Mouse (Mus musculus) left cerebral cortex, postnatal 25 days (tissue): ENCODE results near the gene Arid5b. TPM values are rescaled to one million over a fixed set of nuclear protein-coding genes. Genes with fewer than 3 reads are reported as not detected.

Experiments used
- DNase-seq, 2 experiments: peaks; one replicate each; pipeline ENCODE4 v3.0.0; 2022; ENCODE audit warnings: low spot score in 2 of 2, mixed read lengths in 1 of 2
- intact Hi-C: fragments of 180-260 bp; cut with DNase I; formaldehyde crosslinking; loops from one replicate; pipeline ENCODE4 v1.15.1; 2025
- total RNA-seq, 2 experiments: library from RNA; stranded (reverse); gene quantifications; 2 replicates each; pipeline ENCODE4 v1.2.3; 2021

The Arid5b gene
- total RNA-seq, 2 experiments from 2014 or later = 27.8 to 29.7 TPM

DNA sequence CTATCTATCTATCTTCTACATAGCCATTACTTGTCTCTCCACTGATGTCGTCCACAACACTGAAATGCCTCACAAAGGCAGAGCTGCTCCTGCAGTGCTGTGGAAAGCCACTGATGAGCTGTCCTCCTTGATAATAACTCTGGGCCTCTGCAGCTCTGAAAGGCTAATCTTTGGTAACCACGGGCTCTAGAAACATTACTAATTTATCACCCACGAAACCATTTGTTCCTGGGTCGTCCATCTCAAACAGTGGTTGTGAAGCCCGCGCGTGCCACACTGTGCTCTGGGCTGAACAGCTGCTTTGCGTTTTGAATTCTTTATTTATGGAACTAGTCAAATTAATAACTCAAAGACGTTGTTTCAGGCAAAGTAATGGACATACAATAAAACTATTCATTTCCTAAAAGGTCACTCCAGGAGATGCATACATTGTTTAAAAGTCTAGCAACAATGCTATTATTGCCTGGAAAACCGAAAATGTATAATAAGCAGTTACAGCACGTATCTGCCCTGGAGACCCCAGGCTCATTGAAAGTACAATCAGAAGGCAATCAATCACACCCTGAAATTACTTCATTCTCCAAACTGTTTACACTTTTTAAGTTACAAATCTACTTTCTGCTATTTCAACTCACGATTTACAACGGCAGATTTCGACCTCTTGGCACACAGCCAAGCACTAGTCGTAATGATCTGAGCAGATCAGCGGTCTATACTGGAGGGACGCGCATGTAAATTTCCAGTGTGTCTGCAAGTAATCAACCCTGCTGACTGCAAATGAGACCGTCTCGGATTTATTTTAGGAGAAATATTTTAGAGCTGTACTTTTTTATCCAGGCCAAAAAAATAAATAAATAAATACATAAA, 70.5 kb downstream of the Arid5b start:
- intact Hi-C loops = no loop called here
- no peak for DNase-seq

DNA sequence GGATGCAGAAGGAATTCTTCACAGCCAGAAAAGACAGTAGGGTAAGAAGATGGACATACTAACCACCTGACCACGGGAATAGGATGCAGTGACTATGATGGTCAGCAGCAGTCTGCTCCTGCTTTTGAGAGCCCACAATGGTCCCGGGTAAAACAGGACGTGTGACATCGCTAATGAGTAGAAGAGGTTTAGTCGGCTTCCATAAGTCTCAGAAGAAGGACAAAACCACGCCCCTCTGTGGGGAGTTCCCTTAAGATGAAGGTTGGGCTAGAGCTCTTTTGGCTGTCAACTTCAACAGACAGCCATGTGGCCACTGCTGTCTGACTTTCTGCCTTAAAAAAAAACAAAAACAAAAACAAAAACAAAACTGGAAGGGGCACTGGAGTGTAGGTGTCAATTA, 74.1 kb downstream of the Arid5b start:
- intact Hi-C loops = no loop called here
- DNase-seq = no peak

DNA sequence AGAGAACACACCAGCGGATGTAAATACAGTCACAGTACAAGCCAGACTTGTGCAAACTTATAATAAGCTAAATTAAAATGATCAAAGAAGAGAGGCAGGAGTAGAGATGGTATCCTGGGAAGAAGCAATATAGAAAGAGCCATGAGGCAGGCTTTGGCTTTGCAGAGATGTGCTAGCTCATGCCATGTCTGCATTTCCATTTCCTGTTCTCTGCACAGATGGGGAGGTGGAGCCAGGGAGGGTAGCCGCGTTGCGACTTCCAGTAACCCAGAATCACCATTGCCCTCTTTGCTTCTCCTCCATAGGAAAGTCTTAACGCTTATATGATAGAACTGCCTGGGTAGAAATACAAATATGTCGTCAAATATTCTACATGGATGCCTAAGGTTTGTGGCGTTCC, 74.7 kb downstream of the Arid5b start:
- intact Hi-C loops = no loop called here
- DNase-seq = no peak

- DNase-seq = no peak
- intact Hi-C loops = no loop called here
Observed at GRCm38 (mm10) chr10:68203322-68203721, 75.2 kb downstream of the Arid5b start.

GRCm38 (mm10) chr10:68199440-68199839, 79.1 kb downstream of the Arid5b start:
- intact Hi-C loops = no loop called here
- no peak for DNase-seq

DNA sequence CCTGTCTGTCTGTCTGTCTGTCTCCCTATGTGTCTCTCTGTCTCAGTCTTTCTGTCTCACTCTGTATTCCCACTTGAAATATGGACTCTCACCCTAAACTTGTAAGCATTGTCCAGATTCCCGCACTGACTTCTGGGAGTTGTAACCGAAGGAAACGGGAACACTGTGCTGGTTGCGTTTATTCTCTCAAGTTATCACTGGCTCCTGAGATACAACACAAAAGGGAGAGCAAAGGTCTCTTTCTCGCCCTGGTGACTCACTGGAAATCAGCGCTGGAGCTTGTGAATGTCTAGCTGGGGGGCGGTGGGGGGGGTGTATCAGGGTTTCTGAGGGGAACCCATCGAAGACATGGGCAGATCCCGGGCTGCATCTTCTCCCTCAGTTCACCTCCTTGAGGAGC, 82.2 kb downstream of the Arid5b start:
- no peak for DNase-seq
- intact Hi-C loops = no loop called here

DNA sequence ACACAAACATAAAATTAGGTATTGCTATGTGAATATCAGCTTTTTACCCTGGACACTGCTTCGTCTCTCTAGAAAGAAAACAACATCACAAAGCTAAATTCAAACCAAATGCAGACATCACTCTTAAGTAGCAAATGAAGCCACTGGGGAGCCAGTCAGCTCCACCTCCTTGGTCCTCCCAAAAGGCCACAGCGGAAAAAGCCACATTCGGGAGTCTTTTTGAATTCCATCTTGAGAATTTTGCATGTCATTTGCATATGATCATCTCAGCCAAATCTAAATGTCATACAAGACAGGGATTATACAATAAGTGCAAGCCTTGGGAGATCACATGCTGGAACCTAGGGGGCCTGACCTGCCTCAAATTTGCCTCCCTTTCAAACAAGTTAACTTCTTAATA, 85.0 kb downstream of the Arid5b start:
- peak in 1 of 2 experiments; percentile 54 for DNase-seq

DNA sequence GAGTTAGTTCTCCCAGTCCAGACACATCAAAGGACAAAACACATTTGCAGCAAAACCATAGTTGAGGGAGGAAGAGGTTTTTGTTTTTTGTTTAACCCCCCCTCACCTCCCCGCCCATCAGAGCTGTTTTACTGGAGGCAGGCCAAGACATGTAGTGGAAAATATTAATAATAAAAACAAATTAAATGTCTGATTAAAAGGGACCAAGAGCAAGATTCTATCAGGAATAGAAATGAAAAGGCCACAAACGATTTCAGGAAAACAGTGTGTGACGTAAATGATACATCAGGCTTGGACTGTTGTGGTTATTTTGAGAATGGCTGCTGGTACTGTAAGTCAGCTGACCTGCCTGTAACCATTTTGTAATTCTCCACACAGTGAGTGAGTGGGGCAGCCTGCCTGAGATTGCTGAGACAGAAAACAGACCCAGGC, 85.7 kb downstream of the Arid5b start:
- intact Hi-C loops = no loop called here

More for the DNA sequence above, 85.0 kb downstream of the Arid5b start:
- intact Hi-C loops = no loop called here

DNA sequence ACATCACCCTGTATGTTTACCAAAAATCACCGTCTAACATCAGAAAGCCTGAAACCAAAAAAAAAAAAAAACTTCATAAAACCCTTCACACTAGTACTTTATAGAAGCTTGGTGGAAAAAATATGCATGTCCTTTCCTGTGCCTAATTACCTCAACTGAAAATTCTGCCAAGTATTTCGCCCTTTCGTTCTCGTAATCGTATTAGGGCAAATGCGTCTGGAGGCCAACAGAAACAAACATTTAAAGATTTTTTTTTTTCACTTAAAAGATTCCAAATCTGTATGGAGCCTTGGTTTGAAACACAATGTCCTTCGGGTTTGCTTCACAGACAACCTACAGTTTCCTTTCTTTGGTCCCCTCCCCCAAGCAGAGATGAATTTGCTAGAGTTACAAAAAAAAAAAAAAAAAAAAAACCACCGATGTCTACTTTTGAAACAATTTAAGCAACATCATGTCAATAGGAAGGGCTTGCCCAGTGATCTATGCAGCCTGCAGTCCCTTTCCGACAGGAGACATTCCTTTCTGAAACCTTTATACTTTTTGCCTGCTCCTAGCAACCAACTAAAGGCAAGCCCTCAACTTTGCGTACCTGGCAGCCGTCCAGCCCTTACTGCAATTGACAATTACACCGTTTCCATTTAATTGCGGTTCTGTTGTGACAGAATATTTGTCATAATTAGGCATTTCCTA, 86.7 kb downstream of the Arid5b start:
- DNase-seq = peak in 1 of 2 experiments; percentile 33
- intact Hi-C loops = loop anchor here (2.0 kb wide), 1 partner anchor 89 kb away; no protein-coding TSS in a partner anchor

More for the DNA sequence above, 85.7 kb downstream of the Arid5b start:
- peak in 1 of 2 experiments; percentile 39 for DNase-seq

GRCm38 (mm10) chr10:68191146-68191545, 87.4 kb downstream of the Arid5b start:
- intact Hi-C loops = loop anchor here (2.0 kb wide), 1 partner anchor 90 kb away; no protein-coding TSS in a partner anchor
- no peak for DNase-seq

DNA sequence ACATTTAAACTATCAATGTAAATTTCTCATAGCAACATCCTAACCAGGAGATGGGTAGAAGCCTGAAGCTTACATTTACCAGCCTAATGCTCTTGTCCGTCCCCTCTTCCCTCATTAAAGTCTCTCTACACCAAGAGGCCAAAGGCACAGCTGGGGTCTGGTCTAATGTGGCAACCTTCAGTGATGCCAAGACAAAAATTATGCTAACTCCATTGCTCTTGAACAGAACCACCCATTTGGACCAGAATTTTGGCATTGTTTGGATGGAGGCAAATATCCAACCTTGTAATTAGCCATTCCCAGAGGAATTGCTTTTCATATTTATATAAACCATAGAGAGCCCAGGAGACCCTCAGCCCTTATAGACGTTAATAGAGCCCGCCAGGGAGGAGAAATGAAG, 88.7 kb downstream of the Arid5b start:
- no peak for DNase-seq
- intact Hi-C loops = loop anchor here (2.0 kb wide), 1 partner anchor 91 kb away; no protein-coding TSS in a partner anchor

DNA sequence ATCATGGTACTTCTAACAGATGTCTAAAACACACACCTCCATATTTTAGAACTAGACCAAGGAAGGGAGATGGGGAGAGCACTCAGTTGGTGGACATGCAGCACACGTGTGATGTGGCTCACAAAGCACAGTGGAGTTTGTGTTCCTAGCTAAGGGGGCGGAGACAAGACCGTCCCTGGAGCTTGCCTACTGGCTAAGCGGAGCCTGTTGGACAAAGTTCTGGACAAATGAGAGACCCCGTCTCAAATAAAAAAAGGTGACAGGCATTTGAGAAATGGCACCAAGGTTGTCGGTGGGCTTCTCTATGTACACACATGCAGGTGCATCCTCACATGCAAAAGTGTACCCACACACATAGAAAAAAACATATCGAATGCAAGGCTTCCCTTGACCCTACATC, 95.4 kb downstream of the Arid5b start:
- intact Hi-C loops = no loop called here
- DNase-seq = no peak

GRCm38 (mm10) chr10:68182266-68182665, 96.3 kb downstream of the Arid5b start:
- intact Hi-C loops = no loop called here
- peak in 1 of 2 experiments; percentile 47 for DNase-seq

GRCm38 (mm10) chr10:68181156-68181555, 97.4 kb downstream of the Arid5b start:
- intact Hi-C loops = no loop called here
- DNase-seq = no peak

GRCm38 (mm10) chr10:68180721-68181120, 97.8 kb downstream of the Arid5b start:
- no peak for DNase-seq
- intact Hi-C loops = no loop called here

DNA sequence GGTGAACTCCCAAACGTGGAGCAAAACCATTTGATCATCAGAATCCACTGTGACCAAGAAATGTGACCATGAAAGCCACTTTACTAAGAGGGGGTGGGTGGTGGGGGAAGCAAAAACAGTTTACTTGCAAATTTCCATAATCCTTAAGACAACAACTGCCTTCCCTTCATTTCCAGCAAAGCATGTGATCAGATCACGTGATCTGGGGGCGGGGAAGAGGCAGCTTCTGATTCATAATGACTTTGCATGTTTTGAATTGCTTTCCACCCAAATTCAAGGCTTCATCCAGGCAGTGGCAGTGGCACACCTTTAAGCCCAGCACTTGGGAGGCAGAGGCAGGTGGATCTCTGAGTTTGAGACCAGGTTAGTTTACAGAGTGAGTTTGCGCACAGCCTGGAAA, 98.4 kb downstream of the Arid5b start:
- intact Hi-C loops = no loop called here

DNA sequence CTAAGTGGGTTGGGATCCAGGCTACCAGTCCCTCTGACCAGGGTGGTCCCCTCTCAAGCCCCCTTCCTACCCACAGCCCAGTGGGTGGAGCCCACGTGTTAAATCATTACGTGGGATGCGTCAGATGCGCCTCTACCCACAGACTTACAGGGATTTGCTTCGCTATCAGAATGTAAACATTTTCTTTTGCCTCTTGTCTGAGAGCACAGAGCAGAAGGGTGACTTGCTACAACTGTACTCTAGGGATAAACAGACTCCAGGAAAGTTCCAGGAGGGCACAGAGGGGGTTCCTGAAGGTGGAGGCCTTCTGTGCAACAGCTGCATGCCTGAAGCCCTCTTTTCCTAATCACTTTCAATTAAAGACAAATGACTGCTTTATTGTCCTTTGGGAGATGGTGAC, 98.8 kb downstream of the Arid5b start:
- no peak for DNase-seq
- intact Hi-C loops = no loop called here

More for the DNA sequence above, 98.4 kb downstream of the Arid5b start:
- DNase-seq = peak in 1 of 2 experiments; percentile 36

GRCm38 (mm10) chr10:68179339-68179738, 99.2 kb downstream of the Arid5b start:
- no peak for DNase-seq

DNA sequence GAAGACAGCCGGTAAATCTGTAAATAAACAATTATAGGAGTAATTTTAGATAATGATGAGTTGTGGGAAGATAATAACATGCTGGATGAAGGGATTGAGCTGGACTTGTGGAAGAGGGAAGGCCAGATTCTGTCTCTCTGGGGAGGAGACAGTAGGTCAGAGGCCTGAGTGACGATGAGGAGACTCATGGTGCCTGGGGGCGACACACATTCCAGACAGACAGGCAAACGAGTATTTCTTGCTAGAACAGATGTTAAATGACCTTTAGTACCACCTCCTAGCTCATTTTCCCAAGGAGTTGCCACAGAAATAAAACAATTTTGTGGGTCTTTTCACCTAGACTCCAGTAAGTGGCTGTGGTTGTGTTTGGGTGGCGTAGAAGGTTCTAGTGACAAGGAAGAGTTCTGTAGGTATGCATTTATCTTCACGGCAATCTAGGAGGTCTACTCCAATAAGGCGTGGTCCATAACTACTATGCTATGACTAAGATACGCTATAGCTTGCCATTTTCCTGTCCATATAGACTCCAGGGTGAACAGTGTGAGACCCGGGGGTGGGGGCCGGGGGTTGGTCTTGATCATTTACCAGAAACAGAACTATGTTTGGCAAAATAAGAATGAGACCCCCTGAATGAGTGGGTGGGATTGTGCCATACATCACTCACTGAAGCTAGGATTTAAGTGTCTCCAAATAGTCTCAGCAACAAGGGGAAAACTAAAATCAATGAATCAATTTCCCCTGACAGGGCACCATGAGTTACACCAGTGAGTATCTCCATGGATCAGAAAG, 100.6 kb downstream of the Arid5b start:
- intact Hi-C loops = no loop called here
- DNase-seq = no peak

More at GRCm38 (mm10) chr10:68179339-68179738, 99.2 kb downstream of the Arid5b start:
- intact Hi-C loops = no loop called here

DNA sequence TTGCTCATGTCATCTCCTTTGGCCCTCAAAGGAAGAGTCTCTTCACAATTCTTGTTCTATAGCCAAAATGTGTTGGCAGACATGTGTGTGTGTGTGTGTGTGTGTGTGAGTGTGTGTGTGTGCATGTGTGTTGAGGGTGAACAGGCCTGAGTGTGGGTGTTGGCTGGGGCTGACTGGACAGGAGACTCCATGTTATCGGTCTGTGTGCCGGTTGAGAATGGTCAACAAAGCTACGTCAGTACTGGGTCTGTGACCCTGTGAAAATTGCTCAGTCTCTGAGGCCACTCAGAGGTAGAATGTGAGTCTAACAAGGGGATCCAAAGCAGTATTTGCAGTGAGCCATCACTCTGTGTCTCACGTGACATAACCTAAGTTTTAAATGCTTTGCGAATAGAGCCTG, 102.7 kb downstream of the Arid5b start:
- intact Hi-C loops = no loop called here
- DNase-seq = no peak
